Mouse (Mus musculus) midbrain, postnatal 0 days (tissue): ENCODE measurements at regions not wholly inside any gene's neighbourhood (a gene's known extent, or its start where the extent isn't known, plus 50 kb on each side); places are given as distances from the start of the nearest gene placed in this dataset.

ENCODE experiments used
- ATAC-seq: fragments of 200-750 bp; cut with Nextera tagmentation; 2 replicates; pipeline ENCODE4 v1.8.0; 2017; ENCODE audit warnings: moderate number of reproducible peaks, mild to moderate bottlenecking, moderate TSS enrichment, moderate library complexity; ENCODE audit not compliant: low FRiP score
- DNase-seq: peaks from one replicate; pipeline ENCODE4 v3.0.0-alpha.2; 2015; ENCODE audit warnings: low spot score
- H3K27ac ChIP-seq: fragments of 300-500 bp; sonication (generic); 2 replicates; pipeline ENCODE4 v1.5.1; 2014; ENCODE audit warnings: low read depth, mild to moderate bottlenecking, low read length, mixed read lengths
- H3K27me3 ChIP-seq: fragments of 300-500 bp; sonication (generic); 2 replicates; pipeline ENCODE4 v1.6.1; 2014; ENCODE audit warnings: low read length, control low read depth, mixed read lengths; ENCODE audit not compliant: insufficient read depth
- H3K36me3 ChIP-seq: fragments of 300-500 bp; sonication (generic); 2 replicates; pipeline ENCODE4 v1.6.1; 2014; ENCODE audit warnings: low read length, control low read depth, mixed read lengths; ENCODE audit not compliant: insufficient read depth
- H3K4me1 ChIP-seq: fragments of 300-500 bp; sonication (generic); 2 replicates; pipeline ENCODE4 v1.6.1; 2014; ENCODE audit warnings: mild to moderate bottlenecking, control low read depth, antibody characterized with exemption, low read length, mixed read lengths; ENCODE audit not compliant: insufficient read depth
- H3K4me2 ChIP-seq: fragments of 300-500 bp; sonication (generic); 2 replicates; pipeline ENCODE4 v1.6.1; 2014; ENCODE audit warnings: low read depth, mild to moderate bottlenecking, low read length, mixed read lengths; ENCODE audit not compliant: poor library complexity, severe bottlenecking
- H3K4me3 ChIP-seq: fragments of 300-500 bp; sonication (generic); 2 replicates; pipeline ENCODE4 v1.5.1; 2014; ENCODE audit warnings: low read depth, mild to moderate bottlenecking, low read length, moderate library complexity
- H3K9ac ChIP-seq: fragments of 300-500 bp; sonication (generic); replicated peaks from 2 replicates; pipeline ENCODE4 v1.6.1; 2014; ENCODE audit warnings: mild to moderate bottlenecking, low read length, moderate library complexity, mixed read lengths; ENCODE audit not compliant: poor library complexity, severe bottlenecking
- H3K9me3 ChIP-seq: fragments of 300-500 bp; sonication (generic); 2 replicates; pipeline ENCODE4 v1.6.1; 2016; ENCODE audit warnings: low read length, control low read depth
- CTCF ChIP-seq: IDR thresholded peaks from 2 replicates; pipeline ENCODE4 v1.5.1; 2016; ENCODE audit warnings: antibody characterized with exemption, mild to moderate bottlenecking
- WGBS: fragments of 180-500 bp; shearing (Covaris S2); extraction: QIAGEN DNeasy Blood & Tissue Kit; methylation state at CpG from one replicate; pipeline ENCODE4 v1.1.7; 2014; 5-methylcytosine and 5-hydroxymethylcytosine counted together

- 66% methylated on average over 5 of the region's 5 CpGs for WGBS
- ATAC-seq = no peak
- no peak for TF ChIP-seq CTCF
Observed at GRCm38 (mm10) chr8:95974231-95974630, 85.9 kb upstream of the Got2 start.

GRCm38 (mm10) chr8:95973571-95973970, 85.2 kb upstream of the Got2 start:
- H3K9ac ChIP-seq = no peak overlapping the region
- ATAC-seq (no peak), DNase-seq (no peak)
- no peaks in the 10 kb centered on the region for H3K27me3 ChIP-seq
- H3K4me3 ChIP-seq = no peak overlapping the region
- H3K4me2 ChIP-seq = no peak overlapping the region
- H3K27ac ChIP-seq = no peak overlapping the region
- 34% methylated on average over 4 of the region's 4 CpGs for WGBS
- H3K4me1 ChIP-seq = no peaks in the 10 kb centered on the region
- TF ChIP-seq CTCF = no peak
- H3K36me3 ChIP-seq = no peaks in the 10 kb centered on the region
- H3K9me3 ChIP-seq = no peaks in the 10 kb centered on the region

More at GRCm38 (mm10) chr8:95974231-95974630, 85.9 kb upstream of the Got2 start:
- Histone ChIP-seq H3K4me1 (no peaks in the 10 kb centered on the region), H3K4me3 (no peak overlapping the region), H3K36me3 (no peaks in the 10 kb centered on the region), H3K4me2 (no peak overlapping the region), H3K9ac (no peak overlapping the region), H3K27me3 (no peaks in the 10 kb centered on the region), H3K9me3 (no peaks in the 10 kb centered on the region), H3K27ac (no peak overlapping the region)
- no peak for DNase-seq

GRCm38 (mm10) chr8:95968828-95969227, 80.5 kb upstream of the Got2 start:
- 93% methylated on average over 6 of the region's 6 CpGs for WGBS
- TF ChIP-seq CTCF = no peak
- ATAC-seq (no peak), DNase-seq (no peak)
- Histone ChIP-seq H3K9ac (no peak overlapping the region), H3K4me2 (no peak overlapping the region), H3K4me3 (no peak overlapping the region), H3K36me3 (no peaks in the 10 kb centered on the region), H3K4me1 (no peaks in the 10 kb centered on the region), H3K27me3 (no peaks in the 10 kb centered on the region), H3K27ac (no peak overlapping the region), H3K9me3 (no peaks in the 10 kb centered on the region)

GRCm38 (mm10) chr8:95966430-95966829, 78.1 kb upstream of the Got2 start:
- WGBS = 38% methylated on average over 1 of the region's 1 CpGs
- no peak for TF ChIP-seq CTCF
- Histone ChIP-seq H3K9me3 (no peaks in the 10 kb centered on the region), H3K27me3 (no peaks in the 10 kb centered on the region), H3K4me3 (no peak overlapping the region), H3K36me3 (no peaks in the 10 kb centered on the region), H3K4me1 (no peaks in the 10 kb centered on the region), H3K27ac (no peak overlapping the region), H3K4me2 (no peak overlapping the region), H3K9ac (no peak overlapping the region)
- ATAC-seq (no peak), DNase-seq (no peak)

GRCm38 (mm10) chr8:95952257-95952656, 63.9 kb upstream of the Got2 start:
- TF ChIP-seq CTCF = no peak
- no peak overlapping the region for H3K27ac ChIP-seq
- H3K36me3 ChIP-seq = no peaks in the 10 kb centered on the region
- 7% methylated on average over 10 of the region's 10 CpGs for WGBS
- ATAC-seq = no peak
- no peaks in the 10 kb centered on the region for H3K9me3 ChIP-seq
- DNase-seq = no peak
- H3K4me2 ChIP-seq = peak overlapping the region; percentile 46
- no peaks in the 10 kb centered on the region for H3K4me1 ChIP-seq
- no peaks in the 10 kb centered on the region for H3K27me3 ChIP-seq
- no peak overlapping the region; the same call in 1 of the 2 replicates for H3K9ac ChIP-seq
- H3K4me3 ChIP-seq = peak overlapping the region; percentile 29

GRCm38 (mm10) chr8:95951794-95952193, 63.4 kb upstream of the Got2 start:
- under 1% methylated on average over 17 of the region's 17 CpGs for WGBS
- no peak overlapping the region for H3K9ac ChIP-seq
- H3K4me2 ChIP-seq = peak overlapping the region; percentile 48
- ATAC-seq (peak; percentile 70; the same call in 1 of the 2 replicates), DNase-seq (peak; percentile 86)
- peak overlapping the region; percentile 29 for H3K4me3 ChIP-seq
- no peaks in the 10 kb centered on the region for H3K36me3 ChIP-seq
- H3K9me3 ChIP-seq = no peaks in the 10 kb centered on the region
- H3K27me3 ChIP-seq = no peaks in the 10 kb centered on the region
- no peaks in the 10 kb centered on the region for H3K4me1 ChIP-seq
- no peak overlapping the region for H3K27ac ChIP-seq
- TF ChIP-seq CTCF = peak; percentile 88
